Mouse (Mus musculus) left cerebral cortex, adult 11 months (tissue): ENCODE results near the gene Supt7l.

Source experiments
- DNase-seq: peaks from one replicate; pipeline ENCODE4 v3.0.0; 2022; ENCODE audit warnings: low spot score

Gene Supt7l

DNA sequence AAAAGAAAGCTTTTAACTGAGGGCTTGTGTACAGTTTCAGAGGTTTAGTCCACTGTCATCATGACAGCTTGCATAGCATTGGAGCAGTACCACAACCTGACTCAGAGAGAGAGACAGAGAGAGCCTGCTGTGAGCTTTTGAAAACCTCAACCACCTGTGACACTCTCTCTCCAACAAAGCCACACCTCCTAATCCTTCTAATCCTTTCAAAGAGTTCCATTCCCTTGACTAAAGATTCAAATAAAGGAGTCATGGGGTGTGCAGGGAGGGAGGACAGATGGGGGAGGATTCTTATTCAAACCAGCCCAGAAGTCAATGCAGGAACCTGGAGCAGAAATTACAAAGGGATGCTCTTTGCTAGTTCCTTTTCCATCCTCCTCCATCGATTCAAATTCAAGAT, 35.6 kb downstream of the Supt7l start:
- DNase-seq = no peak

DNA sequence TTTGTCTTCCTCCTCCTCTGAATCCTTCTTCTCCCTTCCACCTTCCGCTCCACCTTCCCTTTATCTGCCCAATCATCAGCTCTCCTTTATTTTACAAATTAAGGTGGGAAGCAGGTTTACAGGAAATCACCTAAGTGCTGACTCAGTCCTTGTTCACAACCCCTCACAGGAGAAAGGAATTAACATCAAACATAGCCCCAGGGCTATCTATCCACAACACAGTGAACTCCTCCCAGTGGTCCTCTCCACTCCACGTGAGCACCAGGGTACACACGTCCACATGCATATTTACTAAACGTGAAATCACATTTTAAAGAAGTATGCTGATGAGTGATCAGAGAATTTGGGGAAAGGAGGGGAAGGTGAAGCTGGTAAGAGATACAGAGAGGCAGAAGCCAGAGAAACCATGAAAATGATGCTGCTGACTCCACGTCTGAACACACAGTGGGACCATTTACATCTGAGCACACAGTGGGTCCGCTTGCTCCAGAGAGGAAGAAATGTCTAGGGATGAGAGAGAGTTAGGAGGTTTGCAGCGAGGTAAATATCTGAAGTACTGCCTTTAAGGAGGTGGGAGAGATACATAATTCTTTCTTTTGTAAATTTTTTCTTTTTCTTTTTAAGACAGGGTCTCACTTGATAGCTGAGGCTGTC, 38.4 kb downstream of the Supt7l start:
- no peak for DNase-seq

DNA sequence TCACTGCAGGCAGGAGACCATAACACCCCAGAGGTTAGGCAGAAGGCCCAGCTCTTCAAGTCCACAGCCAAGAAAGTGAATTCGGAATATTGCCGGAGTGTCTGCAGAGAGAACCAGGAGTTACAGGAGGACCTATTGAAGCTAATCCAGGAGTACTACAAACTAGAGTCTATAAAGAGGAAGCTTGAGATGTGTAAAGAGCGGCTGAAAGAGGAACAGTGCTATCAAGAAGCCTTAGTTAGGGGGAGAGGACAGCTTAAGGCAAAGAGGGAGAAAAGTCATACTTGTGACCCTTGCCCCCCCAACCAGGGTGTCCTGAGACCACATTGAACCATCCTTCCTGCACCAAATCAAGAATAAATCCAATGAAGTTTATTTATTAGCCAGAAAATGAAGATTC, 39.7 kb downstream of the Supt7l start:
- no peak for DNase-seq

DNA sequence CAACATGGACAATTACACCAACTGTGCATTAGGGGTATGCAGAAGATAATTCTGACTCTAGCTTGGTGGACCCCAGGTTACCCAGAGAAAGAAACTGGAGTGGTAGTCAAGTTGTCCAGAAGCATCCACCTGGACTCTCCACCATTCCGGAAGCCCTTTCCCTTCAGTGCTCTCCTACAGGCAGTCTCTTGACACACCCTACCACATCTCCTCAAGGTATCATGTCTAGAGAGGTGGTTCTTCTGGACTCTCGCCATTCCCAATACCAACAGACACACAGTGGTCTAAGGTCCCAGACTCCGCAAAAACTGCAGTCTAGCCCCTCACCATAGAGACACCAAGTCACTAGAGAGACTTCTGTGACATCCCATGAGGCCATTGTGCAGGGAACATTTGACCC, 42.2 kb downstream of the Supt7l start, which contains the start of gene 4930548H24Rik:
4930548H24Rik (plus strand) TSS at position 301 of the 400 bp plus-strand sequence.
- no peak for DNase-seq

DNA sequence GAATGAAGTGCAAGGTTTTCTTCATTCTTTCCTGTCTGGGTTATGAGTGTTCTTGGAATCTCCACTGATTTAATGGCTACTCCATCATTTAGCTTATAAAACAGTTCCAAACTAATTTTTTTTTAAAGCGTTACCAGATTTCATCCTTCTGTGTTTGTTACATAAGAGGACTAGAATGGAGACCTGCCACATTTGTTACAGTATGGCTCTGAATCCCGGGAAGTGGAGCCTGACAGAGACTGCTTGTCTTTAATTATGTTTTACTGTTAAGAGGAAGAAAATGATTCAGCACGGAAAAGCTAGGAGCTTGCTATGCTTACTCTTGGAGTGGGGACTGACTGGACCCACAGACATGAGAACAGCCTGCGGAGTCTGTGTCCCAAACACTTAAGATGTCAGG, 47.1 kb downstream of the Supt7l start:
- DNase-seq = no peak

DNA sequence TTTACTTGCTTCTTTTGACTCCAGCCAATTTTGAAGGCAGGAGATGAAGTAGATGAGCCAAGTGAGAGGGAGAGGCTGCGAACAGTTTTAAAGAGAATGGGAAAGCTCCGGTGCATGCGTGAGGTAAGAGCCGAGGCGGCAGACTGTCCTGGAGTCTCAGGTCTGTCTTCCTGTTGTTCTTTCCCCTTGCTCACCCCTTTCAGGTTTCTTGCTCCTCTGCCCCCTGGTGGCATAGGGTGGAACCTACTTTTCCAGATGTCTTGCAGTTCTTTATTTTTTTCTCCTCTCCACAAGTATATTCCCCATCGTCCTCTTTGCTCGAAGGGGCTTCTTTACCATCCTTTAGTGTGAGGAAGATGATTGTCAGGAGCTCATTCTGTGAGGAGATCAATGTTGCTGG, 57.3 kb downstream of the Supt7l start:
- no peak for DNase-seq

DNA sequence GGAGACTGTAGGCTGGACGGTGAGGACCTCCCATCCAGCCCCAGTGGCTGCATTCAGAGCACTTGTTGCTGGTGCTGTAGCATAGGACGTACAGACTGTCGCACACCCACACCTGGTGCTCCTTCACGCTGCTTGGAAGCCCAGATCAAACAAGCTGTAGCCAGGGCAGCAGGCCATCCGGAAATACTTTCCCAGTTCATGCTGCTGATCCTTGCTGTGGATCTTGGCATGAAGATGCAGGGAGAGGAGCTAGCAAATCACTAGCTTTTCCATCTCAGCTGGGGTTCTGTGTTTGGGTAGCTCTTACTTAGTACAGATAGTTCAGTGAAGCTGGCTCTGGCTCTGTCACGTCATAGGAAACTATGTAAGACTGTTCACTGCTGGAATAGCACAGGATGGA, 57.9 kb downstream of the Supt7l start:
- DNase-seq = no peak

DNA sequence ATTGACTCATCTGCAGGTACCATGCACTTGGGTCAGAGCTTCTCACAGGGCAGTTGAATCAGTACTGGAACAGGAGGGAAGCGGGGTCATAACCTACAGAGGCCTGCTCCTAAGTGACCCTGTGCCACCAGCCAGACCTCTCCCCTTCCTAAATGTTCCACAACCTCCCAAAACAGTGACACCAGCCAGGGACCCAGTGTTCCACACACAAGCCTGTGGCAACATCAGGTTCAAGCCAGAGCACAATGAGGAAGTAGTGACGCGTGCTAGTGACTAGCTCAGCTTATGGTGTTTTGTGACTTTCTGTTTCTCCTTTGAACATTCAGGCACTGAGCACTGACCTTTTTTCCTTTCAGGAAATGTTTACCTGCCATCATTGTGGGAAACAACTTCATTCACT, 59.8 kb downstream of the Supt7l start:
- no peak for DNase-seq
